Mouse (Mus musculus) testis, postnatal 10 days (tissue): Measurements from ENCODE around the gene Heatr6.

ENCODE experiments used
- DNase-seq: peaks from one replicate; pipeline ENCODE4 v3.0.0; 2021; ENCODE audit warnings: low spot score

The Heatr6 gene

DNA sequence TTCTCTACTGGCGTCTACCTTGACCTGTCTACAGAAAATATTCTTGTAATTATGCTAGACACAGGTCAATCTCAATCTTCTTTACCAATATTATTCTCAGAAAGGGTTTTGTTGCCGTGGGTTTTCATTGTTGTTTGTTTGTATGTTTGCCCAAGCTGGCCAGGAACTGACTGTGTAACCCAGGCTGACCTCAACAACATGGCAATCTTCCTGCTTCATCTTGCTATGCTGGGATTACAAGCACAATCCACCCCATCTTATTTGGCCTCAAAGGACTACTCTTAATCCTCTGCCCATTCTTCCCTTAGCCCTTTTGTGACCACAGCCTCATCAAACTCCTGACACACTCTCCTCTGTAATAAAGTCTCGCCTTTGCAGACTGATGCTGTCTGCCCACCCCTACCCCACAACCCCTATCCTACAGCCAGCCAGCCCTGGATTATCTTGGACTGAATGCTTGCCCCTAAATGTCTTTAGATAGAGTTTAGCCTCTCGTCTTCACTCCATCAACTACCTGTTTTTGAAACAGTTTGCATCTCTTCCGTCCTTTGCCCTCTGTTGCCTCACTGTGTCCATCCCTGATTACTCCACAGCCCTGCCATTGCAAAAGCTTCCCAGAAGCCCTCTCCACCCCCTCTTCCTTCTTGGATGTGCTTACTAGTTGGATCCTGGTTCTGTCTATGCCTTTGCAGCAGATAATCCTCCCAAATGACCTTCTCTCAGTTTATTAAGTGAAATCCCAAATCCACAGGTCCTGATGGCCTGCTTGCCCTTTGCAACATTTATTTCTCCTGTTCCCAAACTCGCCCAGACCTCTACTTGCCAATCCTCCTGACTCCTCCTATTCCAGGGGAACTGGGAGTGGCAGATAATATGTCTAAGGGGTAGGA, 5.9 kb upstream of the Heatr6 start:
- DNase-seq = no peak

DNA sequence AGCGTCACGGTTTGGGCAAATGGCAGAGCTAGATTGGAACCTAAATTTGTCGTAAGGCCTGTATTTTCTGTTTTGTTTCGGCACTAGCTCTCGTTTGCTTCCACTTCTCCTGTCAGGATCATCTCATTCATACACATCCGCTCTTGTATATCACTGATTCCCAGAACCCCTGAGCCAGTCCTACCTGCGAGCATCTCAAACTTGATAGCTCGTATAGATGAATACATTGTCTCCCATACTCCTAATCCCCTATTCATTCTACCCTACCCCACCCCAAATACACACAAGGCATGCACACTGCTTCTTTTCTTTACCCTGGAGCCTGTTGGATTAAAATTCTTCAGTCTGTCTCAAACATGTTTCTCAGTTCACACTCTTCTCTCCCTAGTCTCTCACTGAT, 731 bp downstream of the Heatr6 start:
- DNase-seq = no peak

DNA sequence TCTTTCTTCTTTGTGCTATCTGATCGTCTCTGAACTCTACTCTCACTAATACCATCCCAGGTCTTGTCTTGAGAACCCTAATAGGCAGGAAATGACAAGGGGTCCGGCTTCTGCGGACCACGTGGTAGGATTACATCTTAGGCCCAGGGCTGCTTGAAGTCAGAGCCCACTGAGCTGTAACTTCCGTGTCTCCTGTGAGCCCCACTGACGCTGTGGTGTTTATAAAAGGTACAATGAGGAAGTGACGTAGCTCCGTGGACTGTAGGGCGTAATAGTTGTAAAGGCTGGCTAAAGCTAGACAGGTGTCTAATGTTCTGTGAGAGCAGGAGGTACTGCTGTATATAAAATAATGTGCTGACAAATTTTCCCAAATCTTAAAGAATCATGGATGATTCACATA, 13.8 kb downstream of the Heatr6 start:
- no peak for DNase-seq

DNA sequence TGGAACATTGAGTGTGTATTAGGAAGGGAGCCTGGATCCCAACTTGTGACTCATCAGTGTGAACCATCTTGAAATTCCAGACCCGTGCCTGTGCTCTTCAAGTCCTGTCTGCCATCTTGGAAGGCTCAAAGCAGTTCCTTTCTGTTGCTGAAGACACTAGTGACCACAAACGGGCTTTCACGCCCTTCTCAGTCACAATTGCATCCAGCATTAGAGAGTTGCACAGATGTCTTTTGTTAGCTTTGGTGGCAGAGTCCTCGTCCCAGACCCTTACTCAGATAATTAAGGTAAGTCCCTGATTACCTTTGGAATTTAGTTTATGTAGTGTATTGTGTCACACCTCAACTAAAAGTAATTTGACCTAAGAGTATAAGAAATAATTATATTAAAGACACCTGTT, 15.5 kb downstream of the Heatr6 start:
- DNase-seq = no peak

DNA sequence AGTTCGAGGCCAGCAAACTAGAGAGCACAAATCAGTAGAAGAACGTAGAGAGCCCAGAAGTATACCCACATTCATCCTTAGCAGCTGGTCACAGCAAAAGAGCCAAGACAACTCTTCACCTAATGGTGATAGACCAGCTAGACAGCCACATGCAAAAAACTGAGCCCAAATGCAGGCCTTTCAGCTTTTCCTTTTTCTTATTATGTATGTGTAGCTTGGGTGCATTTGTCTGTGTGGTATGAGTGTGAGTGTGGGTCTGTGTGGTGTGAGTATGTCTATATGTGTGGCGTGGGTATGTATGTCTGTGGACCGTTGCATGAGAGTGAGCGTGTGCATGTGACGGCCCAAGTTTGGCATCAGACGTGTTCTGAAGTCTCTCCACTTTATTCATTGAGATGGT, 17.5 kb downstream of the Heatr6 start:
- DNase-seq = no peak

DNA sequence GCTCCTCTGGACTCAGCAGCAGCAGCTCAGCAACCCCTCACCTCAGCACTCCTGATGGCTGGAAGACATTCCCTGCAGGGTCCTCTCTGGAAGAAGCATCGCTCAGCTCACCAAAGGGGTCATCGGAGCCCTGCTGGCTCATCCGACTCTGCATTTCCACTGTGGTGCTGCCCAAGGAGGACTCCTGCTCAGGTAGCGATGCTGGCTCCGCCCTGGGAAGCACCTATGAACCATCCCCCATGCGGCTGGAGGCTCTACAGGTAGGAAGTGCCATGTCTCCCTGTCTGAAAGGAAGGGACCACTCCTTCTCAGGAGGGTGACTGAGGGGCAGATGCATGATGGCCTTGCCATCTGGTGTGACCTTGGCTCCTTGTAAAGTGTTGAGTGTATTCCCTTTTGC, 18.8 kb downstream of the Heatr6 start:
- no peak for DNase-seq

DNA sequence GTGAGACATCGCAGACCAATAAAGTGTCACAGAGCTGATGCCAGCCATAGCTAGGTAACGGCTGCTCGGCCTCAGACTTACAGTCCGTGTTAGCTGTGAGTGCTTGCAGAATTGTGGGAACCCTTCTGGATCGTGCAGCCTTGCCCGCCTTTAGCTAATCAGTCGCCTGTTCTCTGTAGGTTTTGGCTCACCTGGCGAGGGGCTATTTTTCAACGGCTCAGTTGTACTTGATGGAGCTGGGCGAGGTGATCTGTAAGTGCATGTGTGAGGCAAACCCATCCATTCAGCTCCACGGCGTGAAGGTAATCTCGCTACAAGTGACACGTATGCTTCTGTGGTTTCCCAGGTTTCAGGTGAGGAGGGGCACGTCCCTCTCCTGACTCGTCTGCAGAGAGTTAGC, 20.2 kb downstream of the Heatr6 start:
- DNase-seq = no peak

DNA sequence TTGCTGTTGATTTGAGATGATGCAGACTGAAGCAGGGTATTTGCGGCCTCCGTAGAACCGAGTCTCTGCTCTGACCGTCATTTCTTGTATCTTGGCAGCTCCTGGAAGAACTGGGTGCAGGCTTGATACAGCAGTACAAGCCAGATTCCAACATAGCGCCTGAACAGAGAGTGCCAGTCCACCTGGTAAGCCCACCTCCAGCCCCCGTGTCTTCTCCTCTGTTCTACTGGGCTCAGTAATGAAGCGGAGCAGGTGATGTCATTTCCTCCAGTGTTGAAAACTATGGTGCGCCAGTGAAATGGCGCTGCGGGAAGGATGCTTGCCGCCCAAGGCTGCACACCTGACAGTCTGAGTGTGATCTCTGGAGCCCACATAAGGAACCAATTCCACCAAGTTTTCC, 20.8 kb downstream of the Heatr6 start:
- no peak for DNase-seq

DNA sequence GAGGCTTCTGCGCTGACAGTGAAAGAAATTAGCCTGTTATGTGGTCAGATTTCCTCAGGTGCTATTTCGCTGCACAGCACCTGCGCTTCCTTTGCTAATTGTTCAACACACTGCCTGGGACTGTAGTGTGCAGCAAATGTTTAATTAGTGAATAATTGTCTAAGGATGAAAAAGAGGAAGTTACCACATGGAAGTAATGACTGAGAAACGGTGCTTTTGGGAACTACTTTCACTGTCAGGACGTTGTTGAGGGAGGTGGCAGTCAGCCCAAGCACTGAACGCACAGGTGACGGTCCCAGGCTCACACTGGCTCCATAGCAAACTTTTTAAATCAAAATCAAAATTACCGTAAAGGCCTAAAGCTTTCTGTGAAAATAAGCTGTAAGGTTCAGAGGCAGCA, 23.3 kb downstream of the Heatr6 start:
- DNase-seq = no peak

DNA sequence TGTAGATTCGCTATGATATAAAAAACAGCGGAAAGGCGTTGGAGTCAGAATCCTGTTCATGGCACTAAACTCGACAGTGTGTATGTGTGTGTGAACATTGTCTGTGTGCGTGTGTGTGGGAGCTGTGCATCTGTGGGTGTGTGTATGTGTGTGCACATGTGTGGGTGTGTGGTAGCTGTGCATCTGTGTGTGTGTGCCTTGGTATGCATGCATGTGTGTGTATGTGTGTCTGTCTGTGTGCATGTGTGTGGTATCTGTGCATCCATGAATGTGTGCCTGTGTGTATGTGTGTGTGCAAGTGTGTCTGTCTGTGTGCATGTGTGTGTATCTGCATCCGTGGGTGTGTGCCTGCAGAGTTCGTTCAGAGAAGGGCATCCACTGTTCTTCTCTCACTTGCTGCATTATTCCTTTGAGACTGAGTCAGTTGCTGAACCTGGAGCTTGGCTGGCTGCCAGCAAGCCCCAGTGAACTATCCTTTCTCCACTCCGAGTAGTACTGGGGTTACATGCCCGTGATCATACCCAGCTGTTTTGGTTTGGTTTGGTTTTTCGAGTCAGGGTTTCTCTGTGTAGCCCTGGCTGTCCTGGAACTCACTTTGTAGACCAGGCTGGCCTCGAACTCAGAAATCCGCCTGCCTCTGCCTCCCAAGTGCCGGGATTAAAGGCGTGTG, 30.6 kb downstream of the Heatr6 start:
- DNase-seq = no peak

DNA sequence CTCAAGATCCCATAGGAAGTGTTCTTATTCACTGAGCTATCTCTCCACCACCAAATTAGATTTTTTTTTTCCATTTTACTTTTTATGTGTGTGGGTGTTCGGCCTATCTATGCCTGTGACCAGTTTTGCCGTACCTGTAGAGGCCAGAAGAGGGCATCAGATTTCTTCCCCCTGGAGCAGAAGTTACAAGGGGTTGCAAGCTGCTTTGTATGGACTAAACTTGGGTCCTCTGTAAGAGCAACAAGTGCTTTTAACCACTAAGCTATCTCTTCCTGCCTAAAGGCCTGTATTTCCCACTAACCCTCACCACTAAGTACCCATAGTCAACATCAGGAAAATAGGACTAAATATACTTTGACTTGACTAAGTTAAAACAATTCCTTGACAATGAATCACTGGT, 31.2 kb downstream of the Heatr6 start:
- no peak for DNase-seq

DNA sequence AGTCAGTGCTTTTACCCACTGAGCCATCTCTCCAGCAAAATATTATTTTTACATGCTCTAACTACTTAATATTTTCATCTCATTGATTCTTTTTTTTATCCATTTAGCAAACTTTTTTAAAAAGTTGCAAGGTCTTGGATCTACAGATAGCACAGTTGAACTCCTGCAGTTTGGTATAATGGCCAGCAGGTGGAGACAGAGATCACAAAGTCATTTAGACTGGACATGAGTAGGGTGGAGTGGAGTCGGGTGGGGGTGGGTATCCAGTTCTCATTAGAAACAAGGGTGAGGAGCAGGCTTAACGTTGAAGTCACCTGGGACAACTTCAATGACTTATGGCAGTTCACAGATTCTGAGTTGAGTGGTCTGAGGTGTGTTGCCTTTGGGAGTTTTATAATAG, 31.9 kb downstream of the Heatr6 start:
- DNase-seq = peak; percentile 59

DNA sequence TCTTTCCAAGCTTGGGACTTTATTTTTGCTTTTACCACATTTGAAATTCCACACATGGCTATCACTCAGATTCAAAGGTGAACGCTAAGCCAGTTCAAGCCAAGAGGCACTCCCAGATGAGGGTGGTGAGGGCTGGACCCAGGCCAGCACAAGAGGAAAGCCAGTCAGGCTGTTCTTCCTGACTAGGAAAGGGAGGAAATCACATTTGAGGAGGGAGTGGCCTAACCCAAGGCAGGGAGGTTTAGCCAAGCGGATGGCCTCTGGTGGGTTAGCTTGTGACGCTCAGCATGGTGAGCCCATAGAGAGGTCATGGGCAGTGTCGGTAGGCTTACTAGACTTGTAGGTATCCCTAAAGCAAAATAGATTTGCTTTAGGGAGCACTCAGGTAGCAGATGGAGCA, 33.3 kb downstream of the Heatr6 start:
- DNase-seq = no peak

DNA sequence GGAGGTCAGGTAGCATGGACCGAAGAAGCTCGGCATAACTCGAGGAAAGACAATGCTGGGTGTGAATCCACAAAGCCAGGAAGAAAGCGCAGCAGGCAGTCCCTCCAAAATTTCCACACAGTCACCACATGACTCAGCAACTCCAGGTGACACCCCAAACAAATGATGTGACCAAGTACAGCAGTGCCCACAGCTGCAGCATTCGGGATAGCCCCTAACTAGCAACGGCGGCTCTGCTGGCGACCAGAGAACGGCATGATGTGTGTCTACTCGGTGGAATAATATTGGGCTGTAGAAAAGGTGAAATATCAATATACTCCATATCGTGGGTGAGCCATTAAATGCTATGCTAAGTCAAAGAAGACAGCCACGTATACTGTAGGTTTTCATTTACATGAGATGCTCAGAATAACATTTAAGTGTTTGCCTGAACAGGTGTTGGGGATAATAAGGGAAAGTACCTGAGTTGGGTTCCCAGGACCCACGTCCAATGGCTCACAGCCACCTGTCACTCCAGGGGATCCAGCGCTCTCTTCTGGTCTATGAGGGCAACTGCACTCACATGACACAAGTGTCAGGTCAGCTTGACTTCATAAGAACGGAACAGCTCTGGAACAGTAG, 34.0 kb downstream of the Heatr6 start:
- DNase-seq = no peak

DNA sequence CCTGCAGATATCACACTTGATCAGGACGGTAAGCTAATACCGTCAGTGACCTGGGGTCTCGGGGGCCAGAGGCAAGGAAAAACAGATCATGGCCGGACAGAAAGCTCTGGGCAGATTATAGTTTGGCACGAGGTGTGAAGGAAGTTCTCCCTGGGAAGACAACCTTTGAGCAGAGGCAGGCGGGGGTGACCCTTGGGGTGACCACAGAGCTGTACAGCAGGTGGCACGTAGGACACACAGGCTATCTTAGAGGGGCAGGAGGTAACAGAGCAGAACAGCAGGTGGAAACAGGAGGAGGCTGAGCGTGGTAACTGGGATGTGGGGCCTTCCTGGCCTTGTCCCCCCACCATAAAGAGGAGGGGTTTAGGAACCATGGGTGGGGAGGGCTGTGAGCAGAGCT, 34.8 kb downstream of the Heatr6 start:
- no peak for DNase-seq

DNA sequence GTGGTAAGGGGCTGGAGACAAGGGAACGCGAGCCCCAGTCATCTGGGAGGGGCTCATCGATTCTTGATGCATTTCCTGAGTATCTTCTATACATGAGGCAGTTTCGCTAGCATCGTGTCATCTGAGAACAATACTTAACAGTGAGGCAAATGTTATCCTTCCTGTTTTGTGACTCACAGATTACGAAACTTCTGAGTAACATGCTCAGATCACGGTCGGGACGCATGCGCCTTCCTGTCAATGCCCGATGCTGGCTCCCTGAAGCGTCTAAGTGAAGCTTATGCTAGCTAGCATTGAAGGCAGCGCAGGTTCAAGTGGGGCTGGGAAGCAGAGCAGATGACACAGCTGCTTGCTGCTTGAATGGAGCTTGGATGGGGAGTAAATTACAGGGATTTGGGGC, 35.8 kb downstream of the Heatr6 start:
- no peak for DNase-seq

DNA sequence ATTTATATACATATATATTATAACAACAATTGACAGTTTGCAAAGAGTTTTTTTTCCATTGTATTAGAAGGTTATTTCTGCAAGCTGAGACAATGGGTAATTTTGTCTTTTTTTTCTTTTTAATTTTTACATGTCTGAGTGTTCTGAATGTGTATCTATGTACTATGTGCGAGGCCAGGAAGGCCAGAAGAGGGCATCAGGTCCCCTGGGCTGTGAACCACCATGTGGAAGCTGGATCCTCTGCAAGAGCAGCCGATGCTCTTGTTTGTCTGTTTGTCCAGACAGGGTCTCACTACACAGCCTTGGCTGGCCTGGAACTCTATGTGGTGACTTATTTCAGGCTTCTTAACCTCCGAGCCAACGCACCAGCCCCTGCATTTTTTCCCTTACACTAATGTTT, 37.6 kb downstream of the Heatr6 start:
- no peak for DNase-seq

DNA sequence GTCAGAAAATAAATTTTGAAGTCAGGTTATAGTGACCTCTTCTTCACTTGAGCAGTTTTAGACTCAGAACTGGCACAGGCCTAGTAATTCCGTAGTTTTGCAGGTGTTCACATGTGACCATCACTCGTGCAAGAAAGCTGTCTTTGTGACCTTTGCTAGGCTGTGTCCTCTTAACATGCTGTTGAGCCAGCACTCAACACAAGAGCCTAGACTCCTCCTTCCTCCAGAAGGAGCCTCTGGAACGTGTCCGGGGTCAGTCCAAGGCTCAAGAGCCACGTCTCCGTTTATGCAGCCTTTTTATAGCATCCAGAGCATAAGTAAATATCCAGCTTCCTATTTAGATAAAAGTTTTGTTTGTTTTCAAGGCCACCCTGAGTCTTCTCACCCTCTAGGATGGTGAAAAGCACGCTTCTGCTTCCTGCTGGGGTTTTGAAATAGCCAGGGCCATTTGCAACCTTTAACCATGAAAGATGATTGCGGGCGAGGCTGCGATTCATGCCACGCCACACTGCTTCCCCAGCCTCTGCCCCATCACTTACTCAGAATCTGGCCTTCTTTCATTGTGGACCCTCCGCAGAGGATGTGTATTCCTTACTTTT, 38.9 kb downstream of the Heatr6 start:
- no peak for DNase-seq

DNA sequence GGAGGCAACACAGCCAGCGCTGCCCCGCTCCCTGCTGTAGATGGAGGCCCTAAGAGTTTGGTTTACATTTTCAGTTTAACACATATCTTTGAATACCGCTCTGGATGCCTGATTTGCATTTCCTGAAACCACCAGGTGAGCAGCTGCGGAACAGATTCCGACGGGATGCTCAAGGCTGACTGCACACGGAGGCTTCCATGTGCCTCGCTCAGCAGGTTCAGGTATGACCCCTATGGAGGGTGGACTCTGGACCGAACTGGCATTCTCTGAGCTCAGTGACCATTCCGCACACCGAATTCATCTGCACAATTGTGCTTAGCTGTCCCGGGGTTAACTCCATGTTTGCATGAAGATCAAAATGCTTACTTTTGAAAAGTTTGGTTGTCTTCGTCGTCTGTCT, 39.8 kb downstream of the Heatr6 start:
- DNase-seq = no peak

DNA sequence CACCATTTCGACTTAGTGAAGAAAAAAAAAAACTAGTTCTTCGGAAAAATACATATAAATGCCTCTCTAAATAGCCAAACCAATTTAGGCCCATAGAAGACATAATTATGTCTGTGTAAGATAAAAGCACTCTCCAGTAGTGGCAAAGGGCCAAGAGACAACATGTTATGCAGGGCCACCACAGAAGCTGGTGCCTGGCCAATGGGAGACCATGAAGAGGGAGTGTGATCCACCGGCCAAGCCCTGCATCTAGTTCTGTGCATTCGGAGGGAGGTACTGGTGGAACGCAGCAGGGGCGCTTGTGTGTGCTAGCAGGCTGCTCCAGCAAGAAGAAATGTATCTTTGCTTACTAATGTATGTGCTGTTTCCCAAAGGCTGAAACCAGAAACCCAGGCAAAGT, 42.6 kb downstream of the Heatr6 start:
- no peak for DNase-seq

DNA sequence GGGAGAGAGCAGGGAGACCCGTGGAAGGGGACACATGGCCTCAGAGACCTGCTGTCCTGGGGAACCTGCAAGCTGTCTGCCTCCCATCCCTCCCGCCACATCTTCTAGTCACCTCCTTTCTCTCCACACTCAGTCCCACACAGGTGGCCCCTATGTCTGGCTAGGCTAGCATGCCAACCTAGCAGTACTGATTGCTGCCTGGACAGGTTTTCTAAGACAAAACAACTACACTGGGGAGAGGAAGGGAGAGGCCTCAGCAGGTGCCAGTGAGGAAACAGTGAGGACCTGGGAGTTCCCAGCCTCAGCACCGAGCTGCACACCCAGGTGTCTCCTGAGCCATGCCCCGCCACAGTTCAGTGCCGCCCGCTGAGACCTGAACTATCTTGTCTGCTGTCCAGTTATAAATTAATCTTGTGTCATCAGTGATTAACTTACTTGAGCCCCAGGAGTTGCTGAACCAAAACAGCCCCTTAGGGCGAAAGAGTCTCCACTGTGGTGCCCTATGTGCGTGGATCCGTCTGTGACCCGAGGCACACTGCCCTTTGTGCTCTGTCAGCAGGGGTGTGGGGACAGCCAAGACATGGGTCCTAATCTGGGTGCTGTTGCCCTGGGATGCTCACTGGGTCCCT, 43.6 kb downstream of the Heatr6 start:
- no peak for DNase-seq

DNA sequence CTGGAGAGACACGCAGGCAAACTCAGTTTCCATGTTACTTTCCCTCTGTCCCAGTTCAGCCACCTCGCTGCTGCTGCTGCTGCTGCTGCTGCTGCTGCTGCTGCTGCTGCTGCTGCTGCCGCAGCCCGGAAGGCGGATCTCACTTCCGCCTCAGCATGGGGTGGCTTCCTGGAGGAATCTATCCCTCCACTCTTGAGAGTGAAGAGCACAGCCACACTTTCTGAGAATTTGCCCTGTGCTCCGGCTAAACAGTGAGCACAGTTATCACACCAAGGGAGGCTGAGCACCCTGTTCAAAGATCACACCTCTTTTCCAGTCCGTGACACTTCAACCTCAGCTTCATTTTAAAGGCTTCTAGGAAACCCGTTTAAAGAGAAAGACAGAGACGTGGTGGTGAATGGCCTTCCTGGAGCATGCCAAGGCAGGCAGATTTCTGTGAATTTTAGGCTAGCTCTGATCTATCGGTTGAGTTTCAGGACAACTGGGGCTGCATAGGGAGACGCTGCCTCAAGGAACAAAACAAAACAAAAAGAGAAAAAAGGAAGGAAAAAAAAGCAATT, 46.5 kb downstream of the Heatr6 start:
- DNase-seq = no peak
